Mouse (Mus musculus) heart, embryonic 16.5 days (tissue): ENCODE measurements at regions not wholly inside any gene's neighbourhood (a gene's known extent, or its start where the extent isn't known, plus 50 kb on each side); places are given as distances from the start of the nearest gene placed in this dataset.

Experiments
- ATAC-seq: fragments of 200-750 bp; cut with Nextera tagmentation; replicated peaks from 2 replicates; pipeline ENCODE4 v1.8.0; 2017; ENCODE audit warnings: moderate number of reproducible peaks; ENCODE audit not compliant: insufficient read depth, low FRiP score; ENCODE audit errors: extremely low read depth
- H3K27ac ChIP-seq: fragments of 300-500 bp; sonication (generic); 2 replicates; pipeline ENCODE4 v1.5.1; 2014; ENCODE audit warnings: mild to moderate bottlenecking, low read length, control low read depth, moderate library complexity
- H3K27me3 ChIP-seq: fragments of 300-500 bp; sonication (generic); 2 replicates; pipeline ENCODE4 v1.6.1; 2014; ENCODE audit warnings: low read length, mixed read lengths; ENCODE audit not compliant: control insufficient read depth, insufficient read depth
- H3K36me3 ChIP-seq: fragments of 300-500 bp; sonication (generic); 2 replicates; pipeline ENCODE4 v1.6.1; 2014; ENCODE audit not compliant: control insufficient read depth, insufficient read depth
- H3K4me1 ChIP-seq: fragments of 300-500 bp; sonication (generic); 2 replicates; pipeline ENCODE4 v1.6.1; 2014; ENCODE audit warnings: low read length, mixed read lengths; ENCODE audit not compliant: control insufficient read depth, insufficient read depth
- H3K4me2 ChIP-seq: fragments of 300-500 bp; sonication (generic); 2 replicates; pipeline ENCODE4 v1.6.1; 2014; ENCODE audit warnings: low read depth, mild to moderate bottlenecking, control low read depth, low read length
- H3K4me3 ChIP-seq: fragments of 300-500 bp; sonication (generic); 2 replicates; pipeline ENCODE4 v1.5.1; 2014; ENCODE audit warnings: mild to moderate bottlenecking, control low read depth, low read length
- H3K9ac ChIP-seq: fragments of 300-500 bp; sonication (generic); 2 replicates; pipeline ENCODE4 v1.6.1; 2014; ENCODE audit warnings: low read length, control low read depth
- H3K9me3 ChIP-seq: fragments of 300-500 bp; sonication (generic); replicated peaks from 2 replicates; pipeline ENCODE4 v1.6.1; 2016; ENCODE audit warnings: low read length; ENCODE audit not compliant: control insufficient read depth
- WGBS: fragments of 180-500 bp; shearing (Covaris S2); extraction: QIAGEN DNeasy Blood & Tissue Kit; methylation state at CpG from one replicate; pipeline ENCODE4 v1.1.7; 2014; 5-methylcytosine and 5-hydroxymethylcytosine counted together

DNA sequence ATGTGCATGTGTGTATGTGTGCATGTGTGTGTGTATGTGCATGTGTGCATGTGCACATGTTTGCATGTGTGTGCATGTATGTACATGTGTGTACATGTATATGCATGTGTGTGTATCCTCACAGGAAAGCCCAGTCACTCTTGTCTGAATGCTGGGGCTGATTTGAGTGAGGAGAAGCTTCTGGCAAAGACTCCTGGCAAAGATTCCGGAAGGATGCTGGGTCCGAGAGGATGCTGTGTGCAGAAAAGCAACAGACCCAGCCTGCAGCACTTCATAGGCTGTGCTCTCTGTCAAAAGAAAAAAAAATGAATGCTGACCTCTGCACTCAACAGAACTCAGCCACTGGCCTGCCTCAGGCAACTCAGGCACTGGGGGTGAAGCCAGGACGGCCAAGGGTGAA, 72.5 kb upstream of the Spaca7 start:
- Histone ChIP-seq H3K4me2 (no peak overlapping the region), H3K27ac (no peak overlapping the region), H3K36me3 (no peaks in the 10 kb centered on the region), H3K27me3 (peaks cover 69% of the 10 kb centered on the region), H3K4me1 (0 out of 2 replicates have a peak, but pooled peaks cover 5% of the 10 kb centered on the region), H3K4me3 (no peak overlapping the region), H3K9me3 (no peaks in the 10 kb centered on the region), H3K9ac (no peak overlapping the region)
- ATAC-seq = no peak
- 47% methylated on average over 3 of the region's 3 CpGs for WGBS

DNA sequence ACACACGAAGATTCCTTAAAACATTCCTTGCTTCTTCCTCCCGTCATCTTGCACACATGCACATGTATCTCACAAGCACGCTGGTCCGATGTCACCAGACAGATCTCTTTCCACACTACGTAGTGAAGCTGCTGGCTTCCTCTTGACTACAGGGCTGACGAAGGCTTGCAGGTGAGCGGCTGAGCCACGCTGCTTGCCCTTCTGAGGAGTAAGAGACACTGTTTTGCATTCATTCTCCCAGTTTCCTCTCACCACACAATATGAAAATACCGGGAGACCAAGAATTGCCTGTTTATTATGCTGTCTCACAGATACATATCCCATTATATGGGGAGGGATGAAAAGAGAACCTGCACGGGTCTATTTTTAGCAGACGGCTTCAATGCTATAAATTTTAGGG, 71.0 kb upstream of the Spaca7 start:
- Histone ChIP-seq H3K27ac (no peak overlapping the region), H3K36me3 (no peaks in the 10 kb centered on the region), H3K9ac (no peak overlapping the region), H3K4me2 (peak overlapping the region; percentile 59), H3K4me1 (0 out of 2 replicates have a peak, but pooled peaks cover 5% of the 10 kb centered on the region), H3K4me3 (peak overlapping the region; percentile 42), H3K9me3 (no peaks in the 10 kb centered on the region), H3K27me3 (peaks cover 78% of the 10 kb centered on the region)
- ATAC-seq = no peak
- 5% methylated on average over 11 of the region's 11 CpGs for WGBS

DNA sequence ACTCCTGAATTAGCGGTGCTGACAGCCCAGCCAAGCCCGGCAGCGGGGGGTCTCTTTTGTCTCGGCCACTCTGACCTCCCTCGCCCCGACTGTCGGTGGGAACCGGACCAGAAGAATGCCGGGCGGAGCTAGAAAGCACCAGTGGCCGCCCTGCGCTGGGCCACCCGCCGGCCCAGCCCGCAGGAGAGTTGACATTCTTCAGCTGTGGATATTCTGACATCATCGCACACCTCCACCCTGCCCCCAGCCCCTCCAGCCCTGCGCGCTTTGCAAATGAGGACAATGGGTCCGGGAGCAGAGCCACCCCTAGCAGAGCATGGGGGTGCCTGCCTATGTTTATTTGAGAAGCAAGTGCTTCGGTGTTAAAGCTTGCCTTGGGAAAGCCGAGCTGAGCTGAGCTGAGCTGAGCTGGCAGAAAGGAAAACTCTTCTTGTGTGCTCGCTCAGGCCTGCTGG, 70.5 kb upstream of the Spaca7 start:
- under 1% methylated on average over 22 of the region's 22 CpGs for WGBS
- no peak overlapping the region for H3K9ac ChIP-seq
- peaks cover 77% of the 10 kb centered on the region for H3K27me3 ChIP-seq
- no peaks in the 10 kb centered on the region for H3K9me3 ChIP-seq
- no peak overlapping the region for H3K27ac ChIP-seq
- H3K4me2 ChIP-seq = peak overlapping the region; percentile 59
- H3K4me1 ChIP-seq = 0 out of 2 replicates have a peak, but pooled peaks cover 5% of the 10 kb centered on the region
- H3K36me3 ChIP-seq = no peaks in the 10 kb centered on the region
- no peak for ATAC-seq
- peak overlapping the region; percentile 42 for H3K4me3 ChIP-seq

DNA sequence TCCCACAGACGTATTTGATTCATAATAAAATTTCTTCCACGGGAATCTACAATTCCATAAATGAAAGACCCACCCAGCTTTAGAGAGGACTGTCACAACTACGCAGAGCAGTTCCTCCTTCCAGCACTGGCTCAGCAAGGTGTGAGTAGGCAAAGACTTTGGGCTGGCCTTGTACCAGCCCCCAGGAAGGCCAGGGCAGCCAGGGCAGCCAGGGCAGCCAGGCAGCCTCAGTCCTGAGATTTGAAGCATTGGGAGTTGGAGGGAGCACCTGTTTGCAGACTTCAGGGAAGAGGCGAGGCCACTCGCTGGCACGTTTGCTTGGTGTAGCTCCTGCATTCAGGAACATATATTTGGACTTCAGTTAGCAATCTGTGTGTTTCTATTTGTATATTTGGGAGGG, 70.0 kb upstream of the Spaca7 start:
- no peak for ATAC-seq
- WGBS = 11% methylated on average over 6 of the region's 6 CpGs

DNA sequence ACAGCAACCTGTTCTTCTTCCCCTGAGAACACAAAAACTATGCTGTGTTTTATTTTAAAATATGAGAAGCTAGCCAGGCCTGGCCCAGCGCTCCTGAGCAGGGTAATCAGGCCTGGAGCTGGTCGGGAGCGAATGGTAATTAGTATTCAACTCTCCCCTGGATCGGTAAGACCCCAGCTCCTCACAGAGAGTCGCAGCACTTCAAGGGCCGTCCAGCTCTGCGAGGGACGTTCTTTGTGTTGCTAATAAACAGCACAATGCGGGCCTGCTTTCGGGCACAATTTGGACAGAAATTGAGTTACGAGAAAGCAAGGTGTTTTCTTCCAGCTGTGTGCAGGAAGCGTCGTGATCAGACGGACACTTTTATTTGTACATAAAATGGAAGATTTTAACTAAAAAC, 69.5 kb upstream of the Spaca7 start:
- H3K9ac ChIP-seq = no peak overlapping the region
- H3K9me3 ChIP-seq = no peaks in the 10 kb centered on the region
- no peak overlapping the region for H3K4me3 ChIP-seq
- no peak overlapping the region for H3K27ac ChIP-seq
- no peaks in the 10 kb centered on the region for H3K36me3 ChIP-seq
- ATAC-seq = no peak
- WGBS = 12% methylated on average over 14 of the region's 14 CpGs
- H3K4me1 ChIP-seq = 0 out of 2 replicates have a peak, but pooled peaks cover 5% of the 10 kb centered on the region
- H3K27me3 ChIP-seq = peaks cover 75% of the 10 kb centered on the region
- no peak overlapping the region for H3K4me2 ChIP-seq

More for the DNA sequence above, 70.0 kb upstream of the Spaca7 start:
- Histone ChIP-seq H3K4me3 (peak overlapping the region; percentile 42; the same call in 1 of the 2 replicates), H3K27ac (no peak overlapping the region), H3K9me3 (no peaks in the 10 kb centered on the region), H3K4me1 (0 out of 2 replicates have a peak, but pooled peaks cover 5% of the 10 kb centered on the region), H3K9ac (no peak overlapping the region), H3K4me2 (peak overlapping the region; percentile 59; the same call in 1 of the 2 replicates), H3K36me3 (no peaks in the 10 kb centered on the region), H3K27me3 (peaks cover 75% of the 10 kb centered on the region)

DNA sequence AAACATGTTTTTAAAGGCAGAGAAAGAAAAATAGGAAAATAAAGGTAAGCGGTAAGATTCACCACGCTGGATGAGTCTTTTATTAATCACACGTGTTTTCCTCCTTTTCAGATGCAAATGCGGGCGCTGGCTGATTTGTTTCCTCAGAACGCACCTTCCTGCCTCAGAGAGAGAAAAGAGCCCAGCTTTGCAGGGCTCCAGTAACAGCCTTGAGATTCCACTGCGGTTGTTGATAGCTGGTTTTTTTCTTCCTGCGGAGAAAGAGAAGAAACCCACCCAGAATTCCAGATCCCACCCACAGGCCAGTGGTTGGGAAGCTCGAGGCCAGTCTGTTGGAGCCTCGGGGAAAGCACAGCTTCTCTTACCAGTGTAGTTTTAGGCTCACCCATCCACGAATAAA, 68.6 kb upstream of the Spaca7 start:
- 4% methylated on average over 11 of the region's 11 CpGs for WGBS
- no peak for ATAC-seq

DNA sequence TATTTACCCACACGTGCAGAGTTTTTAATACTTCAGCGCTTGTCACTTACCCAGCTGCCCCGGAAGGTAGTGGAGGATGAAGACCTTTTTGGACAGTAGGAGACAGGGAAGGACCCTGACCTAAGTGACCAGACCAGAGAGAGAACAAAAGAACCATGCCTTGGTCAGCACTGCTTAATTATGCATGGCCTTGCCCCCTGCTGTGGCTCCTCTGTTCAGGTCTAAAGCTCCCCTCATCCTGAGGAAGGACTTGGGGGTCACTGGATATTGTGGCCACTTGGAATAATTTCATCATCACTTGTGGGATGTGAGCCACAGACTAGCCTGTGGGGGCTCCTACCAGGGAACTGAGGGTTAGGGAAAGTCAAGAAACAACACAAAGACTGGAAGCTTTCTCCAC, 68.1 kb upstream of the Spaca7 start:
- peaks cover 74% of the 10 kb centered on the region for H3K27me3 ChIP-seq
- H3K9ac ChIP-seq = no peak overlapping the region
- no peak overlapping the region for H3K4me3 ChIP-seq
- no peaks in the 10 kb centered on the region for H3K36me3 ChIP-seq
- H3K4me1 ChIP-seq = 0 out of 2 replicates have a peak, but pooled peaks cover 5% of the 10 kb centered on the region
- no peak overlapping the region for H3K4me2 ChIP-seq
- no peaks in the 10 kb centered on the region for H3K9me3 ChIP-seq
- 20% methylated on average over 3 of the region's 3 CpGs for WGBS
- H3K27ac ChIP-seq = no peak overlapping the region
- no peak for ATAC-seq

More for the DNA sequence above, 68.6 kb upstream of the Spaca7 start:
- Histone ChIP-seq H3K9ac (no peak overlapping the region), H3K4me3 (no peak overlapping the region), H3K36me3 (no peaks in the 10 kb centered on the region), H3K27me3 (peaks cover 79% of the 10 kb centered on the region), H3K9me3 (no peaks in the 10 kb centered on the region), H3K4me1 (0 out of 2 replicates have a peak, but pooled peaks cover 5% of the 10 kb centered on the region), H3K27ac (no peak overlapping the region), H3K4me2 (no peak overlapping the region)

DNA sequence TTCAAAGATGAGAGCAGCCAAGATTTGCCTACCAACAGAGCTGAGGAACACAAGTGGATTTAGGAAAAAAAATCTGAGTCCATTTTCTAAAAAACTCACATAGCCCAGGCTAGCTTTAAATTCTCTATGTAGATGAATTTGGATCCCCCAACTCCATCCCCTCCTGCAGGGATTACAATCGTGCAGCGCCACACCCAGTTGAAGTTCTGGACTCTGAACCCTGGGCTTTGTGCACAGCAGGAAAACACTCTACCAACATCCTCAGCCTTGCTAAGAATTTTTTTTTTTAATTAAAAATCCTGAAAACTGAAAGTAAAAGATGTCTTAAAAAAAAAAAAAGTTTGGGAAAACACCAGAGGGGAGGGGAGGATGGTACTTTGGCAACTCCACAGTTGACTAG, 62.6 kb upstream of the Spaca7 start:
- no peak overlapping the region for H3K4me3 ChIP-seq
- no peaks in the 10 kb centered on the region for H3K36me3 ChIP-seq
- WGBS = 73% methylated on average over 2 of the region's 2 CpGs
- H3K9me3 ChIP-seq = no peaks in the 10 kb centered on the region
- no peak overlapping the region for H3K27ac ChIP-seq
- no peaks in the 10 kb centered on the region for H3K4me1 ChIP-seq
- H3K9ac ChIP-seq = no peak overlapping the region
- ATAC-seq = no peak
- no peak overlapping the region for H3K4me2 ChIP-seq
- peaks cover 26% of the 10 kb centered on the region for H3K27me3 ChIP-seq

DNA sequence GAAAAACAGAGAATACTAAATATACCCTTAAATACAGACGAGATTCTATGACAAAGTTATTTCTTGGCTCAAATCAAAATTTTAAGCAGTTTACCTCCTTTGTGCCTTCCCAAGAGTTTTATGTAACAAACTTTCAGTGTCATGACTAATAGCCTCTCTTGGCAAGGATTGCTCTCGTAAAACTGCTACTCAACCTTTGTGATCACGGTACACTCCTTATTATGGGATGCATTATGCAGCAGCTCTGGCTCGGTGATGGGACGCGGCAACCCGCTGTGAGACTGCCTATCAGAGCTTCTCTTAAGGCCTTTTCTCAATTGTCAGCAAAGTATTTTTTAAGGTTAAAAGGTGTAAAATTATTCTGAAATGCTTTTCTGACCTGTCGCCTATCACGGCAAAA, 59.8 kb upstream of the Spaca7 start:
- H3K9me3 ChIP-seq = no peaks in the 10 kb centered on the region
- H3K4me3 ChIP-seq = no peak overlapping the region
- no peak for ATAC-seq
- H3K27ac ChIP-seq = no peak overlapping the region
- H3K4me1 ChIP-seq = no peaks in the 10 kb centered on the region
- 76% methylated on average over 9 of the region's 9 CpGs for WGBS
- H3K36me3 ChIP-seq = no peaks in the 10 kb centered on the region
- no peak overlapping the region for H3K4me2 ChIP-seq
- peaks cover 10% of the 10 kb centered on the region for H3K27me3 ChIP-seq
- H3K9ac ChIP-seq = no peak overlapping the region
